Mouse (Mus musculus): ENCODE measurements around the gene Sec14l1.

DNA sequence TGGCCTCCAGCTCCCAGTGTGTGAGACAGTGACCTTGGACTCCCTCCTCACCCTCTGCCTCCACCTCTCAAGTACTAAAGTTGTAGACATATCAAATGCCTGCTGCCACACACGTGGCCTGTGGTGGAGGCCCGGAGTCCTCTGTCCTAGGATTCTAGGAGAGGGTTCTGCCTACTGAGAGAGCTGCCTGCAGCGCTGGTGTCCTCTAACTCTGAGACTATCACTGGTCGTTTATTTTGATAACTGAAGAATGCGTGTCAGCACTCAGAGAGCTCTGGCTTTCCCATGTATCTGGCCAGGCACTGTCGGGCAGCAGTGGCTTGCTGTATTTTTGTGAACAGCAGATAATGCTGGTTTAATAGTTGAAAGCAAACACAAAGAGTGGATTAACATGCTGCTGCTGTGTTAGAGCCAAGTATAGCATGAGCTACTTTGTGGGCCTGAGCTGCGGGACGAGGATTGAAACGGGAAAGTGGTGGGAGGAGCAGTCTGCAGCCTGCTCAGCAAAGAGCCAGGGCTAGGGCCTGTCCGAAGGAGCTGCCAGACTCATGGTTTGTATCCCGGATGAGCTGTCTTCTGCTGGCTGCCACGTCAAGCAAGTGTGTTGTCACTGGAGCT, 13.1 kb downstream of the Sec14l1 start:
- TF ChIP-seq CTCF (IDR thresholded peaks at IDR 0.05; ENCODE audit: insufficient read depth, low read length) (no peak), POLR2A (IDR thresholded peaks at IDR 0.05; ENCODE audit: borderline replicate concordance, extremely low read depth, low read depth, low read length) (no peak)

All from lung, adult 2 months (tissue).